Mouse (Mus musculus) ES-Bruce4 (cell line): ENCODE data around the gene Vmn1r34. TPM values are rescaled to one million over a fixed set of nuclear protein-coding genes. Genes with fewer than 3 reads are reported as not detected.
"Not testable (repeated sequence)": the region's sequence is repeated elsewhere in the genome, so short reads cannot be mapped to it uniquely, and the experiment has no call there.

ENCODE experiments used
- H3K27ac ChIP-seq: 2 replicates; pipeline ENCODE4 v1.5.1; 2012; ENCODE audit warnings: low read length, inconsistent platforms; ENCODE audit not compliant: insufficient read depth
- H3K27me3 ChIP-seq: 2 replicates; pipeline ENCODE4 v1.6.1; 2012; ENCODE audit warnings: mild to moderate bottlenecking, low read length, inconsistent platforms; ENCODE audit not compliant: control insufficient read depth, poor library complexity, insufficient read depth, severe bottlenecking
- H3K36me3 ChIP-seq: 2 replicates; pipeline ENCODE4 v1.6.1; 2012; ENCODE audit warnings: inconsistent platforms, mild to moderate bottlenecking, low read length, moderate library complexity; ENCODE audit not compliant: control insufficient read depth, poor library complexity, insufficient read depth, severe bottlenecking
- H3K4me1 ChIP-seq: one replicate; pipeline ENCODE4 v1.8.1; 2011; ENCODE audit warnings: low read length; ENCODE audit not compliant: control insufficient read depth, insufficient read depth
- H3K4me3 ChIP-seq: 2 replicates; pipeline ENCODE4 v1.5.1; 2011; ENCODE audit warnings: low read depth, mild to moderate bottlenecking, low read length
- H3K9ac ChIP-seq: 2 replicates; pipeline ENCODE4 v1.6.1; 2012; ENCODE audit warnings: low read depth, mild to moderate bottlenecking, inconsistent platforms; ENCODE audit not compliant: poor library complexity, severe bottlenecking
- H3K9me3 ChIP-seq: replicated peaks from 2 replicates; pipeline ENCODE4 v1.6.1; 2012; ENCODE audit warnings: mild to moderate bottlenecking, low read length, inconsistent platforms; ENCODE audit not compliant: control insufficient read depth, poor library complexity, insufficient read depth, severe bottlenecking
- CTCF ChIP-seq: IDR thresholded peaks from one replicate; pipeline ENCODE4 v1.8.1; 2011; ENCODE audit warnings: low read depth, low read length
- EP300 ChIP-seq: IDR thresholded peaks from 2 replicates; pipeline ENCODE4 v1.6.1; 2011; ENCODE audit warnings: low read depth, low read length; ENCODE audit not compliant: insufficient read depth
- POLR2A ChIP-seq: IDR thresholded peaks from one replicate; pipeline ENCODE4 v1.8.1; 2011; ENCODE audit warnings: low read length; ENCODE audit not compliant: insufficient read depth
- polyA plus RNA-seq: library from polyadenylated mRNA; stranded (reverse); fragments of >200 nt; gene quantifications from 2 replicates; pipeline ENCODE4 v1.2.4, GENCODE M21; 2011; ENCODE audit warnings: low read depth; ENCODE audit not compliant: missing spikeins, insufficient read depth, insufficient read length

Gene Vmn1r34
- not detected in 2 replicates for polyA plus RNA-seq

GRCm38 (mm10) chr6:66643779-66644178 is at the start of gene Vmn1r34:
Gene Vmn1r34 (minus strand): TSS chr6:66643879.
- Histone ChIP-seq H3K36me3 (no peaks in the 10 kb centered on the region), H3K27ac (no peak within 1 kb of the TSS), H3K9me3 (no peaks in the 10 kb centered on the region), H3K4me3 (no peak within 1 kb of the TSS), H3K4me1 (no peaks in the 10 kb centered on the region), H3K27me3 (no peaks in the 10 kb centered on the region), H3K9ac (no peak within 1 kb of the TSS)
- TF ChIP-seq EP300, result no peak
- TF ChIP-seq CTCF, result no peak
- TF ChIP-seq POLR2A, result no peak

GRCm38 (mm10) chr6:66685806-66686205 is 42.1 kb upstream of the Vmn1r34 start, which contains the start of gene Vmn1r35:
Gene Vmn1r35 (minus strand): TSS chr6:66685906.
- Histone ChIP-seq H3K36me3 (no peaks in the 10 kb centered on the region), H3K9ac (no peak within 1 kb of the TSS), H3K9me3 (no peaks in the 10 kb centered on the region), H3K27ac (no peak within 1 kb of the TSS), H3K27me3 (no peaks in the 10 kb centered on the region), H3K4me1 (no peaks in the 10 kb centered on the region), H3K4me3 (no peak within 1 kb of the TSS)
- TF ChIP-seq POLR2A (no peak), CTCF (no peak), EP300 (no peak)

- H3K9me3 ChIP-seq, H3K36me3 ChIP-seq, H3K27ac ChIP-seq, H3K4me3 ChIP-seq, H3K27me3 ChIP-seq, H3K4me1 ChIP-seq, H3K9ac ChIP-seq: not testable (repeated sequence)
Observed at GRCm38 (mm10) chr6:66618182-66618581, 25.5 kb downstream of the Vmn1r34 start, which contains the start of gene Vmn1r33. Gene Vmn1r33 (minus strand): TSS chr6:66618282.

DNA sequence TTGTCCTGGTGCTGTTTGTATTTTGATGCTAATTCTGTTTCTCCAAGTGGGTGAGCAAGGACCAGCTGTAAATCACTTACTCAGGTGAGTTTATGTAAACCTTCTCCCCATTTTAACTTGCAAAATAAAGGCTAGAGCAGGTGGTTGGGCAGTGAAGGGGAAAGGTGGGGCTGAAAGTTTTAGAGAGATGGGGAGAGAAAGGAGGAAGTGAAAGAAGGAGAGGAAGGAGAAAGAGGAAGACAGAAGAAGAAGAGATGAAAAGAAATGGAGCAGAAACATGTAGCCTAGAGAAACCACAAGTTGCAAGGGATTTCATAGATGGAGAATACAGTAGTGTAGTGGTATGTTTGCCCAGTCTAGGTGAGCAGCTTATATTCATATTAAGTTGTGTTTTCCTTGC is 47.9 kb downstream of the Vmn1r34 start:
- no peaks in the 10 kb centered on the region for H3K27me3 ChIP-seq
- no peaks in the 10 kb centered on the region for H3K4me1 ChIP-seq
- TF ChIP-seq CTCF, result no peak
- TF ChIP-seq POLR2A, result no peak
- no peak for TF ChIP-seq EP300
- H3K27ac ChIP-seq, result no peak overlapping the region
- H3K9ac ChIP-seq, result no peak overlapping the region
- no peak overlapping the region for H3K4me3 ChIP-seq
- H3K9me3 ChIP-seq, result no peaks in the 10 kb centered on the region; the same call in 1 of the 2 replicates
- no peaks in the 10 kb centered on the region for H3K36me3 ChIP-seq

Other genes with a start within 250 kb of the Vmn1r34 start
- gene Mad2l1, start 108.5 kb downstream of the Vmn1r34 start, polyA plus RNA-seq, result 216 and 238 TPM in 2 replicates
- not detected in 2 replicates for gene Vmn1r32, start 83.8 kb downstream of the Vmn1r34 start, polyA plus RNA-seq
- not detected in 2 replicates for gene Vmn1r33, start 25.6 kb downstream of the Vmn1r34 start, polyA plus RNA-seq
- not detected in 2 replicates for gene Vmn1r35, start 42.0 kb upstream of the Vmn1r34 start, polyA plus RNA-seq
- not detected in 2 replicates for gene Vmn1r36, start 75.3 kb upstream of the Vmn1r34 start, polyA plus RNA-seq
- not detected in 2 replicates for gene Vmn1r37, start 85.5 kb upstream of the Vmn1r34 start, polyA plus RNA-seq
- not detected in 2 replicates for gene Vmn1r38, start 138.7 kb upstream of the Vmn1r34 start, polyA plus RNA-seq
- gene Vmn1r39, start 166.7 kb upstream of the Vmn1r34 start, polyA plus RNA-seq, result not detected in 2 replicates